Mouse (Mus musculus) adrenal gland, postnatal 10 days (tissue): Measurements from ENCODE around the gene Ccer2. TPM values are rescaled to one million over a fixed set of nuclear protein-coding genes. Genes with fewer than 3 reads are reported as not detected.

Source experiments
- DNase-seq: peaks from one replicate; pipeline ENCODE4 v3.0.0; 2021; ENCODE audit warnings: mixed read lengths
- total RNA-seq, 2 experiments: library from RNA; stranded (reverse); gene quantifications; 2 replicates each; pipeline ENCODE4 v1.2.3; 2021

The Ccer2 gene
- total RNA-seq, 2 experiments from 2014 or later: not detected

DNA sequence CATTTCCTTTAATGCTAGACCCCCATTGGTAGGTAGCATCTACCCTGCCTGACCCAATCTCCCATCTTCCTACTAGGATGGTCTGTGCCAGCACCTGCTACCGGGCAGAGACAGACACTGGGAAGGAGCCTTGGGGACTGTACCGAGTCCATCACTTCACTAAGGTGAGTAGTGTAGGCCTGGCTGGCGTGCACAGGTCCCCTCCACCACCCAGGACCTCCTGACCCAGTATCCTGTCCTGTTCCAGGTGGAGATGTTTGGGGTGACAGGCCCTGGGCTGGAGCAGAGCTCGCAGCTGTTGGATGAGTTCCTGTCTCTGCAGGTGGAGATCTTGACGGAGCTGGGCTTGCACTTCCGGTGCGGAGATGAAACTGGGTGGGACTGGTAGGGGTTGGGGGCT, 6.0 kb upstream of the Ccer2 start:
- no peak for DNase-seq

DNA sequence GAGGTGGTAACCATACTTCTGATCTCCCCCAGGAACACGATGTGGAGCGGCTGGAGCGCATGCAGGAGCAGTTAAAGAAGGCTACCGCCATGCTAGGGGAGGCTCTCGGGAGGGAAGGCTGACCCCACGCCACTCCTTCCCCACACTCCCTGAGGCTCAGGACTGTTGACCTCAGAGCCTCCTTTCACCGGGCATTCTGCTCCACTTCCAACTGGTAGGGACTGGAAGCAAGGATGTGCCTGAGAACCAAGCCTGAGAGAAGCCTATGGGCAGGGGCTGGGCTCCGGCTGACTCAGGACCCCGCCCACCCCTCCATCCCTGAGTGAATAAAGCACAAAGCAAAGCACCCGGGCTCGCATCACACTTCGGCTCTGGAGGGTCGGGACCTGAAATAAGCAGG, 2.6 kb downstream of the Ccer2 start:
- no peak for DNase-seq

DNA sequence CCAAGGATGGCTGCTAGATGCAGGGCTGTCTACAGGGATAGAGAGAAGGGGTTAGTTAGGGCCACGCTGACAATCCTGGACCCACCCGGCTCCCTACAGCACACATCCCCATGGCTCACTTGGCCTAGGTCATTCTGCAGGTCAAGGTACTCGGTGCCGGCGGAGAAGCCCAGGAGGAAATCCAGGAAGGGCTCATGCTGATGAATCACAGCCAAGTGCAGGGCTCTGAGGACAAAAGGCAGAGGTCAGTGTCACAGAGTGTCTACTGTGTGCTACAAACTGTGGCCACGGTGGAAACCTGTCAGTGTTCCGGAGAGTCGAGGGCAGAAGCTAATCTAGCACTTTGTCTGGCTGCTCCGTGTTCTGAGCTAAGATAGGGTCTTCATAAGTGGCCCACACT, 5.9 kb downstream of the Ccer2 start:
- DNase-seq: no peak

DNA sequence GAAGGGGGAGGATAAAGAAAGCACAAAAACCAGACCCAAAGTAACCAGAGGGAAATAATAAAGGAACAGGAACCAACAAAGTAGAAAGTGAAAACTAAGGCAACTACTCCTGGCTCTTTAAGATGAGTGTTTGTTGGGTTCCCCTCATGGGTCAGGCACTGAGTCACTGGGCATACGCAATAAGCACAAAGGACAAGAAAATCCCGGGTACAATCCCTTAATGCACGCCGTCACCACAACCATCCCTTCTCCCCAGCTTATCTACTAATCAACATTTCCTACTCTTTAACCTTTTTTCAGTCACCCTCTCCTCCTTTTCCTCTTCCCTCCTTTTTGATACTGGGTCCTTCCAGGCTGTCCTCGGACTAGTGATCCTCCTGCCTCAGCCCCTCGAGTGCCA, 9.2 kb downstream of the Ccer2 start:
- DNase-seq: no peak

DNA sequence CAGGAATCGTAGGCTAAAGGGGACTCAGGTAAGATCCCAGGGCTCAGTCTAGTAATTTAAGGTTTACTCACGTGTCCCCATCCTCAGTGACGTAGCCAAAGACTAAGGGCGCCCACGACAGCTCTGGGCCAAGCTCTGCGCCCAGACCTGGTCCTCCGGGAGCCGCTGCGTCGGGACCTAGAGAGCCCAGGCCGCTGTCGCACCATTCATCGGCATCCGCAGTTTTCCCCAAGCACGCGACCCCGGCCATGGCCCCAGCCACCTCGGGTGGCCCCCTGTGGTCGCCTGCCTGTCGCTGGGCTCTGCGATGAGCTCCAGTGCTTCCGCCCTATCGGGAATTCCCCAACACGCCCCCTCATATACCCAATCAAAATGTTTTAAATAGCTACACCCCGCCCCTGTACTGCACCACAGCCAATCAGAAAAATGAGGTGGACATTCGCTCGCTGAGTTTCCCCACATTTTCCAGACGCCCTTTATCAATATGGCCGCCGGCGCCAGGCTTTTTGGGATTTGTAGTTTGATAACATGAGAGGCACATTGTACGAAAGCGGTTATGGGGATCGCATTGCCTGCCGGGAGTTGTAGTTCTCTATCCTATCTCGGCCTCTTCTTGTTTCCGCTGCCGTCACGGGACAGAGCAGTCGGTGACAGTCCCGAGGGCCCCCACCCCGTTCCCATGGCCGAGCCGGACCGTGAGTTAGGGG, 10.4 kb downstream of the Ccer2 start, which contains the start of gene Sirt2:
TSS of gene Sirt2 (plus strand) at position 563 of the 707 bp plus-strand sequence.
- peak; percentile 95 for DNase-seq

DNA sequence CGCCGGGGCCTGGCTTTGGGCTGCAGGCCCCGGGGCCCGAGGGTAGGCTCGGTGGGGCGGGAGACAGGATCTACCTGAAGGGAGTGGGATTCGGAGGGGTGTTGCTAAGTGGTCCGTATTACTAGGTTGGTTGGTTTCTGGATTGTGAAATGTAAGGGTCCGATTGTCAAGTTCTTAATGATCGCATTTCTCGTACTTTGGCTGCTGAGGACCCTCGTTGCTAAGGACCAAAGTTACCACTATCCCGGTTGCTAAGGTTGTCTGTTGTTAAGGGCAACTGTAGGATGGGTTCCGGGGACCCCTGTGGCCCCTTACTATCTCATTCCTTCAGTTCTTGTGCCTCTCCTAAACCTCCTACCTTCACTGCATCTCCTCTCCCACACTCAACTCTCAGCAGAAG, 10.9 kb downstream of the Ccer2 start:
- DNase-seq: no peak

DNA sequence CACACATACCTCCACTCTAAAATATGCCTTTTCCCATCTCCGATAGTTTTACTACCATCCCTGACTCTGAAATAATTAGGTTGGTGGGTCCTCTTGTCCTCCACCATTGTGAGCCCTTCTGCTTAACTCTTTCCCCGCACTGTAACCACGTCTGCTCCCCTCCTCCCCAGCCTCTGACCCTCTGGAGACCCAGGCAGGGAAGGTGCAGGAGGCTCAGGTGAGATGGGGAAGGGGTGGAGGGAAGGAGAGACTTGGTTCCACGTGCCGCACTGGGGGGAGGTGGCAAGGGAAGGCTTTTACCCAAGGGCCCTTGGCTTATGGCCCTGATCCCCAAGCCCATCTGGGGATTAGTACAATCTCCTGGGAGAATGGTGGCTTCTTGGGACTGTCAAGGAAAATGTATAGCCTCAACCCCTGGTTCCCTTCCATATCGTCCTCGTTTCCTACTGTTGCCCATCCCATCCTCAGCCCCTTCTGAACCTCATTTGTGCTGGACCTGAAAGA, 11.5 kb downstream of the Ccer2 start, which contains the start of gene Nfkbib:
TSS of gene Nfkbib (minus strand) at position 51 of the 504 bp plus-strand sequence.
- no peak for DNase-seq

DNA sequence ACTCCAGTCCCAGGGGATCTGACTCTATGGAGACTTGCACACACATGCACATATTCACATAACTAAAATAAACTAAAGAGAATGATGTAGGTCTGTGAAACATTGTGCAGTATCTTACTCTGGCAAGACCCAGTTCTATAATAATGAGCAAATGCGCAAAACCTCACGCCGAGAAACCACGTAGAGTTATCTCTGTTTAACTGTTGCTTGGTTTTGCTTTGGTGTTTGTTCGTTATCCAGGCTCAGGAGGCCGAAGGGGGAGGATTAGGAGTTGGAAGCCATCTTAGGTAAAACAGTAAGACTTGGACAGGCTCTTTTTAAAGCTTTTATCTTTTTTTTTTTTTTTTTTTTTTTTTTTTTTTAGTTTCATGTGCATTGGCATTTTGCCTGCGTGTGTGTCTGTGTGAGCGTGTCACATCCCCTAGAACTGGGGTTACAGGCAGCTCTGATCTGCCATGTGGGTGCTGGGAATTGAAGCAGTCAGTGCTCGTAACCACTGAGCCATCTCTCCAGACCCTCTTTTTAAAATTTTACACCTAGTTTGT, 13.5 kb downstream of the Ccer2 start:
- DNase-seq: no peak

DNA sequence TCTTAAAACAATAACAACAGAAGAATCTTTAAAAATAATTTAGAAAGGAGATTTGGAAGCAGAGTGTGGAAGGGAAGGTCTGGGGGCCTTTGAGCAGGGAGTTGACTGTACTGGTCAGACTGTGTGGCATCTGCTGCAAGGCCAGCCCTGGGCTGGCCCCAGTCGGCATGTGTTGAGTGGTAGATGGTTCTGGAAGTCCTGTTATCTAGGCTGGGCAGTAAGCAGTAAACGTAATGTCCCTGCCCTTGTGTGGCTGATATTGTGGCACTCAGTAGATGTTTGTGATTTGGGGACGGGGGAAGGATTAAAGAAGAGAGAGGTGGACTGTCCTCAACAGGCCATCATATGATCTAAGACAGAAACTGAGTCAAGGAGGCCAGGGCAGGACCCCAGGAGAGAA, 14.3 kb downstream of the Ccer2 start:
- DNase-seq: no peak

DNA sequence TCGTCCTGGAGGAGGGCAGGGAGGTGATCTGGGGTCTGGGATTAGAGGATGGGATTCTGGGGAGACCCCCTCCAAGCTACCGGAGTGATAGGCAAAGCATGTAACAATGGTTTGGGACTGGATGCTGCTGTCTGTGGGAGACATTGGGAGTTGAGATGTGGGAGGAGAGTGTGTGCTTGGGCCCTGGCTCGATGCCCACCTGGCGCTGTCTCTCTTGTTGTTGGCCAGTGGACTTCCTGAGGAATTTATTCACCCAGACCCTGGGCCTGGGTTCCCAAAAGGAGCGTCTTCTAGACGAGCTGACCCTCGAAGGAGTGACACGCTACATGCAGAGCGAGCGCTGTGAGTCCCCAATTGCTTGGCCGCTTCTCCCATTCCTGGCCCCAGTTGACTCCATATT, 15.9 kb downstream of the Ccer2 start:
- peak; percentile 44 for DNase-seq

DNA sequence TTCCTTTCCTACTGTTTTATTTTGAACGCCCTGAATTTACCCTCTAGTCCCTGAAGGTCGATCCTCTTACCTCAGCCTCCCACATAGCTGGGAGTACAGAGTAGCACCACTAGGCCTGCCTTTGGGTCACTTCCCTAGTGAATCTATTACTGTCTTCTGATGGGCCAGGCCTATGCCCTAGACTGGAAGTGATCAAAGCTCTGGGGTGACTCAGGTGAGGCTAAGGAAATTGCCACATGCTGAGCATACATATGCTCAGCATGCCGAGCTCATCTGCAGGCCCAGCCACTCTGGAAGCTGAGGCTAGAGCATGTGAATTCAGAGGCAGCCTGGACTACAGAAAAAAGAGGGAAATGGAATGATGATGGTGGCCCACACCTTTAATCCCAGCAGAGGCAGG, 17.2 kb downstream of the Ccer2 start:
- no peak for DNase-seq

DNA sequence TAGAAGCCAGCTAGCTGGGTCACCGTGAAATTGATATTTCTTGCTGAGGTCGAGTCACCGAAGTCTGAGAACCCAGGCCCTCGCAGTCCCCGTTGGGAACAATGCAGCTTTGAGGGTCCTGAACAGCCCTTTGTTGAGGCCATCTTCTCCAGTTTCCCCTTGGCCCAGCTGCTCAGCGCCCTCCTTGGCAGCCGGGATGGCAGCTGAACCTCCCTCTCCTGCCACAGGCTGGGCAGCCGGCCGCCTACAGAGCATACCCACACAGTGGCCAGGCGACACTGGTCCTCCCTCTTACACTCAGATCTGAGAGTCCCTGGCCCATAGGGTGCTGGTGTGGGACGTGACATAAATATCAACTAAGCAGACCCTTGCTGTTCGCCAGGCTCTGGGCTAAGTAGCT, 18.2 kb downstream of the Ccer2 start:
- DNase-seq: no peak

DNA sequence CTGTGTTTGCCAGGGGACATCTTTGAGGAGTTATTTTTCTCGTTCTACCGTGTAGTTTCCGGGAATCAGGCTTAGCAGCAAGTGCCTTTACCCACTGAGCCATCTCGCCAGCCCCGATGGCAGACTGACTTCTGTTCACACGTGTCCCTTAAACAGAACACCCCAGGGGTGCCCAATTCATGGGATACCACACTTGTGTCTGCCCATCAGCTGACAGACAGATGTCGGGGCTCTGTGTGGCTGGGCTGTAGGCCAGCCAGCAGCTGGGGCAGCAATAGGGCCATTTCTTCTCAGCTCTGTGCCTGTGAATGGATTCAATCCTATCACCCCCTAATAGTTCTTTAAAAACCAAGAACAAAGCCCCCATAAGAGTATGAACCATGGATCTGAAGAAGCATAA, 19.2 kb downstream of the Ccer2 start:
- no peak for DNase-seq

DNA sequence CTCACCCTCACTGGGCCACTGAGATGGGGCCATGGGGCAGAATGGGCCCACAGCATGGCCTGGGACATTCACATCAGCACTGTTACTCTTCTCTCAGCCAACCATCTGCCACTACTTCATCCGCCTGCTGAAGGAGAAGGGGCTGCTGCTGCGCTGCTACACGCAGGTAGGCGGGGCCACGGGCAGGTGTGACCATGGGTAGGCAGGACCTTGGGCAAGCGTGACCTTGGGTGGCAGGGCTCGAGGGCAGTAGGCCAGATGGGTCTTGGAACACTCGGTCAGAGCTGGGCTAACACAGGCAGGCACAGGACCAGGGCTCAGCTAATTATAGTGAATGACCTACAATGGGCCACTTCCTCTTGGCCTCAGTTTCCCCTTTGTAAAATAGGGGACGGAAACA, 22.9 kb downstream of the Ccer2 start:
- DNase-seq: no peak

DNA sequence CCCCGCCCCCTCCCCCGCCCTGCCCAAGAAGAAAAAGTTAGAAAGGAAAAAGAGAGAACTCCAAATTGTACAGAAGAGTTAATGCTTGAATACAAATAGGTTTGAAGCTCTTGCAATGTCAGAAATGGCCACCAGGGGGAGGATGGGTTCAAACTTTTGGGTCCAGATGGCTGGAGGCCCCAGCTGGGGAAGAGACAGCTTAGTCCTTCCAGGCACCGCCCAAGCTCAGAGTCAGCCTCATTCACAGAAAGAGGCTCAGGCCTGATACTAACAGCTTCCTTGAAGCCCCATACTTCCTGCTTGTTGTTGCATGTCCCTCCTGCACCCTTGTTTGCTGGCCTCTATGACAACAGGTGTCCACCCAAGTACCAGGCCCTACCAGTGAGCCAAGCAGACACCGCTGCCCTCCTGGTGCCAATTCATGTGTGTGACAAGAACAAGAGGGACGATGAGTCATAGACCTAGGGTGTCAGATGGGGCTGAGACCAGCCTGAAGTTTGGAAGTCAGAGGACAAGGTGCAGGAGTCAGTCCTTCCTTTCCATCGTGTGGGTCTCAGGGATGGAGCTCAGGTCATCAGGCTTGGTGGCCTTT, 24.2 kb downstream of the Ccer2 start:
- DNase-seq: peak; percentile 94

DNA sequence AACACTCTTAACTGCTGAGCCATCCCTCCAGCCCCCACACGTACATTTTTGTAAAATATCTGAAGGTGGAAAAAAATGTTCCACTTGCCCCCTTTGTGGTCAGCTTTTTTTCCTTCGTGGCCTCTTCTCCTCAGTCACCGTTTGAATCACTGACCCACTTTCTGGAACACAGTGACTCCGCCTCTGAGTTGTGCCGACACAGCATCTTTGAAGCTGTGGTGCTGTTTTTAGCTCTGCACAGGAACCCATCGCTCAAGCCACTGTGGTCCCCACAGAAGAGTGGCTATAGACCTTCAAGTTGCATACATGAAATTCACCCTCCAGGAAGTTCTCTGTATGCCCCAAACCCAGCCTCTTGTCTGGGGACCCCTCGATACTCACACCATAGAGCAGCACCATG, 24.9 kb downstream of the Ccer2 start:
- no peak for DNase-seq

DNA sequence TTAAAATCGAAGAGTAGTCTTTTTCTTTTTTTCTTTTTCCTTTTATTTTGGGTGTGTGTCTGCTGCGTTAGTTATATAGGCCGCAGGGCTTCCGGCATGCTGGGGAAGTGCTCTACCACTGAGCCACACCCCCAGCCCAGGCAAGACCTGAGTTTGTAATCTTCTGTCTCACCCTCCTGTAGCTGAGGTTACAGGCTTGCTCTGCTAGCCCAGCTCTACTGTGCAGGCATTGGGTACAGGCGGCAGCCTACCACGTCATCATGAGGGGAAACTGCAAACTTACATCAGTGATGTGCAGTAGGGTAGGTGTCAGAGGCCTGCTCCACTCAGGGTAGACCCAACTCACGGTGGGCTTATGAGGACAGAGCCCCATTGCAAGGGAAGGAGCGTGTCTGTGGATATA, 25.3 kb downstream of the Ccer2 start:
- DNase-seq: no peak

DNA sequence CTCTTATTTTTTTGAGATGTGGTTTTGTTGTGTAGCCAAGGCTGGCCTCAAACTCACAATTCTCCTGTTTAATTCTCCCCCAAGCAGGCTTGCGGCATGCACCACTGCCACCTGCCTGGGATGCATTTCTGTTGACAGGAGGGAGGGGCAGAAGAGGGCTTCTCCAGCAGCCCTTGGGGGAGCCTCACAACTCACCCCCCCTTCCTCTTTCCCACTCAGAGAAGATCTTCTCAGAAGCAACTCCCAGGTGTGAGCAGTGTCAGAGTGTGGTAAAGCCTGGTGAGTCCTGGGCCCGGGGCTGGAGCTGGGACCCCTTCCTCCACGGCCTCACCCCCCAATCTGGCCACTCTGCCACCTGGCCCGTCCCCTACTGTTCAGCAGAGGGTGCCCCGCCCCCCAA, 29.2 kb downstream of the Ccer2 start:
- DNase-seq: no peak

DNA sequence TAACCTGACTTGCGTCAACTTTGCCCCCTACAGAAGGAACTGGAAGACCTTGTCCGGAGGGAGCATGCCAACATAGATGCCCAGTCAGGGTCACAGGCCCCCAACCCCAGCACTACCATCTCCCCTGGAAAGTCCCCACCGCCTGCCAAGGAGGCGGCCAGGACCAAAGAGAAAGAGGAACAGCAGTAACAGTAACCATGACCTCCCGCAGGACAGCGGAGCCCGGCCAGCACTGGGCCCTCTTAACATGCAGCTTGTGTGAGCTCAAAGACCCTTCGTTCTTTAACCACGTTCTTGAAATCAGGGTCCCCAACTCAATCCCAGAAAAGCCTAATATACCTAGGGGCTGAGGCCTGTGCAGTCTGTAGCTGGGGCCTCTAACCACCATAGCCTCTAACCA, 31.9 kb downstream of the Ccer2 start:
- DNase-seq: no peak

DNA sequence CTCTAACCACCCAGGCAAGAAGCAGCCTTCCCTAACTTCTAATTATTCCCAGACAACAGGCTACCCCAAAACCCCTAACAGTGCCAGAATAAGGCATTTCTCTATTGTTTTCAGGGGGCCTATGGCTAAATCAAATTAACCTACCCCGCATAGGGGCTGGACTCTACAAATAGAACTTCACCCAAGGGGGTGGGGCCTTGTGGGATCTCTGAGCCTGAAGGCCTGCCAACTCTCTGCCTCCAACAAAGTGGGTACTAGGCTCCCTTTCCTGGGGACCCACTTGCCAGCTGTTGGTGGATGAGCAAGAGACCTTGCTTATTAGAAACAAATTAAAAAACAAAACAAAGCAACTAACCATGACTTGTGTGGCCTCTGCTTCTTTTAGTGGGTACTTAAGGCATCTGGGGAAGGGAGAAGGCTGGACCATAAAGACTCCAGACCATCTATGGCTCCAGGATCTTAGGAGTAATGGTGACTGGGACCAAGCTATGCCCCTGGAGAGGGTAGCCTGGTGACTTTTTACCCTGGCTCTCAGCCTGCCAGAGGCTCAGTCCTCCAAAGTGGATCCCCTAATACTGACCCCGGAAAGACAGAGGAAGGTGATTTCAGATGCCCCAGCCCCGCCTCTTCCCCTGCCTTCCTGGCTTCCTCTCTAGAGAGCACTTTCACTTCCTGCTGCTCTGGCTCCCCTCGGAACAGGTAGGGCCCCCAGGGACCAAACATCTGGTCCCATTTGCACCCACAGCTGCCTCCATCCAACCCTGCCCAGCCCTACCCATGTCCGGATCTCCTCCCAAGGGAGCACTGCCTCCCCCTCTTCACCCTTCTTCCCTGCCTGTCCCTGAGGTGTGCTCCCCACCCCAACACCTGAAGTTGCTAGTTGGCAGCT, 32.6 kb downstream of the Ccer2 start, which contains the start of gene Rinl:
TSS of gene Rinl (plus strand) at position 663 of the 889 bp plus-strand sequence.
- DNase-seq: no peak

DNA sequence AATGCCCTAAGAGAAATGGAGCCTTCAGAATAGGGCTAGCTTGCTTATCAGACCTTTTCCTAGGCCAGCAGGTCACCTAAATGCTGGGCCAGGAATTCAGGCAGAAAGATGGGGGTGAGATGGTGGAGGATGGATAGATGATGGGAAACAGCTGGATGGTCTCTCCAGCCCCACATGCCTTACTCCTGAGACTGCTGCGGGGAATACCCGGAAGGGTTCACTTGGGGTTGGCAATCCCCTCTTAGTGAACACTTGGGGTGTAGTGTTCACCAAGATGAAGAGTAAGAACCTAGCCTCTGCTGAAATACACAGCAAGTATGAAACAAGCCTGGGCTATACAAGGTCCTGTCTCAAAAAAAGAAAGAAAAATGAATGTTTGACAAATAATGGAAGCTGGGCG, 33.3 kb downstream of the Ccer2 start:
- DNase-seq: no peak

DNA sequence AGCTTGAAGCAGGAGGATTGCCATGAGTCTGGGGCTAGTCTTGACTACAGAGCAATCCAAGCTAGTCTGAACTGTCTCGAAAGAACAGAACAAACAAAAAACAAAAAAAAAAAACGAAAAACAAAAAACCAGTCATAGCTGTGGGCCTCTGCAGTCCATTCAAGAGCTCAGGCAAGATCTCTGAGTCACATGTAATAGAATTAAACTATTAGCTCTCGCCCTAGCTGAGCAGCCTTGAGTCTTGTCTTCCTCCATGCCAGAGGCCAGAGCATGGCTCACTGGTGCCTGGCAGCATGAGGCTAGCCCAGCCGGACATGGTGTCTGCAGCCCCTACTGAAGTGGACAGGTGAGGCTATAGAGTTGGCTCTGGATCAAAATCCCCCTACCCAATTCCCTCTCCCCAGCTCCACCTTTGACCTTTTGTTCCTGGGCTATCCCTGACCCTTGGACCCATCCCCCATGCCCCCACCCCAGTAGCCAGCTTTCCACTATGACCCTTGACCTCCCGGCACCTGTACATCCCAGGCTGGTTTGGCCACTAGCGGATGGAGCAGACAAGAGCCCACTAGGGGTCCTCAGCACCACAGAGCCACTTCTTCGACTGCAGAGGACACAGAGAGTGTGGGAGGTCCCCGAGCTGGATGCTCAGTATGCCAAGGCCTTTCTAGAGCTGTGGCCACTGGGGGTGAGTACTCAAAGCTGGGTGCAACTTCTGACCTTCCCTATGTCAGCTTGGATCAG, 34.3 kb downstream of the Ccer2 start:
- no peak for DNase-seq
